Mouse (Mus musculus) hindbrain, embryonic 13.5 days (tissue): ENCODE measurements around the gene Exoc6. TPM values are rescaled to one million over a fixed set of nuclear protein-coding genes. Genes with fewer than 3 reads are reported as not detected.
"Not testable (repeated sequence)": the region's sequence is repeated elsewhere in the genome, so short reads cannot be mapped to it uniquely, and the experiment has no call there.

Experiments used
- ATAC-seq: fragments of 200-750 bp; cut with Nextera tagmentation; 2 replicates; pipeline ENCODE4 v1.8.0; 2017; ENCODE audit warnings: moderate TSS enrichment; ENCODE audit not compliant: low FRiP score
- H3K27ac ChIP-seq: fragments of 300-500 bp; sonication (generic); 2 replicates; pipeline ENCODE4 v1.5.1; 2015; ENCODE audit warnings: inconsistent platforms, mild to moderate bottlenecking, moderate library complexity
- H3K27me3 ChIP-seq: fragments of 300-500 bp; sonication (generic); 2 replicates; pipeline ENCODE4 v1.6.1; 2015; ENCODE audit warnings: mild to moderate bottlenecking, inconsistent platforms
- H3K36me3 ChIP-seq: fragments of 300-500 bp; sonication (generic); 2 replicates; pipeline ENCODE4 v1.6.1; 2015; ENCODE audit warnings: mild to moderate bottlenecking, inconsistent platforms
- H3K4me1 ChIP-seq: fragments of 300-500 bp; sonication (generic); replicated peaks from 2 replicates; pipeline ENCODE4 v1.6.1; 2015; ENCODE audit warnings: inconsistent platforms
- H3K4me2 ChIP-seq: fragments of 300-500 bp; sonication (generic); 2 replicates; pipeline ENCODE4 v1.6.1; 2015; ENCODE audit warnings: inconsistent platforms, mild to moderate bottlenecking, moderate library complexity
- H3K4me3 ChIP-seq: fragments of 300-500 bp; sonication (generic); 2 replicates; pipeline ENCODE4 v1.5.1; 2015; ENCODE audit warnings: mild to moderate bottlenecking, inconsistent platforms
- H3K9ac ChIP-seq: fragments of 300-500 bp; sonication (generic); 2 replicates; pipeline ENCODE4 v1.6.1; 2015; ENCODE audit warnings: mild to moderate bottlenecking, inconsistent platforms
- H3K9me3 ChIP-seq: fragments of 300-500 bp; sonication (generic); 2 replicates; pipeline ENCODE4 v1.6.1; 2016; ENCODE audit warnings: inconsistent platforms
- WGBS: fragments of 180-500 bp; shearing (Covaris S2); methylation state at CpG from one replicate; pipeline ENCODE4 v1.1.7; 2015; 5-methylcytosine and 5-hydroxymethylcytosine counted together
- polyA plus RNA-seq: library from polyadenylated mRNA; unstranded; fragments of >200 nt; fragmentation: Nextera tagmentation; extraction: Ambion mirVana; gene quantifications from 2 replicates; pipeline ENCODE4 v1.2.1, GENCODE M21; 2015

Exoc6 gene
- polyA plus RNA-seq, 1 experiment from 2014 or later: 15.2 TPM

GRCm38 (mm10) chr19:37544476-37544875 lies 5.7 kb upstream of the Exoc6 start:
- Histone ChIP-seq H3K36me3 (no peaks in the 10 kb centered on the region), H3K4me3 (no peak overlapping the region), H3K27me3 (peaks cover 58% of the 10 kb centered on the region), H3K9ac (no peak overlapping the region), H3K27ac (no peak overlapping the region), H3K4me1 (no peaks in the 10 kb centered on the region), H3K9me3 (no peaks in the 10 kb centered on the region), H3K4me2 (no peak overlapping the region)
- WGBS: 94% methylated on average over 9 of the region's 9 CpGs
- ATAC-seq: no peak

GRCm38 (mm10) chr19:37545231-37545630 lies 5.0 kb upstream of the Exoc6 start:
- no peak overlapping the region for H3K4me2 ChIP-seq
- no peak for ATAC-seq
- 83% methylated on average over 3 of the region's 3 CpGs for WGBS

GRCm38 (mm10) chr19:37545725-37546124 lies 4.5 kb upstream of the Exoc6 start:
- Histone ChIP-seq H3K36me3 (no peaks in the 10 kb centered on the region), H3K4me1 (0 out of 2 replicates have a peak, but pooled peaks cover 3% of the 10 kb centered on the region)

More at GRCm38 (mm10) chr19:37545231-37545630, 5.0 kb upstream of the Exoc6 start:
- no peak overlapping the region for H3K9ac ChIP-seq
- H3K36me3 ChIP-seq: no peaks in the 10 kb centered on the region
- 0 out of 2 replicates have a peak, but pooled peaks cover 3% of the 10 kb centered on the region for H3K4me1 ChIP-seq
- H3K27me3 ChIP-seq: peaks cover 54% of the 10 kb centered on the region
- no peak overlapping the region for H3K27ac ChIP-seq
- no peaks in the 10 kb centered on the region for H3K9me3 ChIP-seq
- H3K4me3 ChIP-seq: no peak overlapping the region

GRCm38 (mm10) chr19:37546776-37547175 lies 3.4 kb upstream of the Exoc6 start:
- Histone ChIP-seq H3K9ac (no peak overlapping the region), H3K4me3 (no peak overlapping the region), H3K4me1 (peaks cover 8% of the 10 kb centered on the region; the same call in 1 of the 2 replicates), H3K4me2 (no peak overlapping the region), H3K27me3 (peaks cover 54% of the 10 kb centered on the region), H3K9me3 (no peaks in the 10 kb centered on the region), H3K27ac (no peak overlapping the region), H3K36me3 (no peaks in the 10 kb centered on the region)
- ATAC-seq: no peak
- 79% methylated on average over 4 of the region's 4 CpGs for WGBS

More at GRCm38 (mm10) chr19:37545725-37546124, 4.5 kb upstream of the Exoc6 start:
- Histone ChIP-seq H3K9ac (no peak overlapping the region), H3K27ac (no peak overlapping the region), H3K4me3 (no peak overlapping the region), H3K4me2 (no peak overlapping the region), H3K27me3 (peaks cover 54% of the 10 kb centered on the region), H3K9me3 (no peaks in the 10 kb centered on the region)
- WGBS: 85% methylated on average over 6 of the region's 6 CpGs
- ATAC-seq: no peak

GRCm38 (mm10) chr19:37551040-37551566 lies 885 bp downstream of the Exoc6 start:
- Histone ChIP-seq H3K4me3 (peak overlapping the region; percentile 68), H3K4me2 (peak overlapping the region; percentile 80), H3K4me1 (peaks cover 8% of the 10 kb centered on the region; the same call in 1 of the 2 replicates), H3K27ac (no peak overlapping the region), H3K9ac (peak overlapping the region; percentile 81), H3K9me3 (no peaks in the 10 kb centered on the region), H3K36me3 (no peaks in the 10 kb centered on the region), H3K27me3 (peaks cover 45% of the 10 kb centered on the region)
- 21% methylated on average over 8 of the region's 8 CpGs for WGBS
- ATAC-seq: peak; percentile 51

GRCm38 (mm10) chr19:37553376-37554265 lies 3.4 kb downstream of the Exoc6 start:
- Histone ChIP-seq H3K36me3 (no peaks in the 10 kb centered on the region), H3K4me3 (no peak overlapping the region), H3K27ac (no peak overlapping the region), H3K4me2 (no peak overlapping the region), H3K9me3 (no peaks in the 10 kb centered on the region), H3K4me1 (peaks cover 8% of the 10 kb centered on the region; the same call in 1 of the 2 replicates), H3K9ac (no peak overlapping the region), H3K27me3 (peaks cover 23% of the 10 kb centered on the region)
- no peak for ATAC-seq
- 86% methylated on average over 11 of the region's 11 CpGs for WGBS

GRCm38 (mm10) chr19:37554266-37554650 lies 4.0 kb downstream of the Exoc6 start:
- H3K4me3 ChIP-seq, H3K27ac ChIP-seq, H3K4me2 ChIP-seq, H3K36me3 ChIP-seq, ATAC-seq, H3K9ac ChIP-seq, H3K4me1 ChIP-seq, H3K9me3 ChIP-seq: not testable (repeated sequence)
- H3K27me3 ChIP-seq: peaks cover 16% of the 10 kb centered on the region
- WGBS: 87% methylated on average over 5 of the region's 5 CpGs

- Histone ChIP-seq H3K36me3 (no peaks in the 10 kb centered on the region), H3K4me3 (no peak overlapping the region), H3K9me3 (no peaks in the 10 kb centered on the region), H3K27ac (no peak overlapping the region), H3K27me3 (0 out of 2 replicates have a peak, but pooled peaks cover 13% of the 10 kb centered on the region), H3K4me2 (no peak overlapping the region), H3K4me1 (peaks cover 15% of the 10 kb centered on the region), H3K9ac (no peak overlapping the region)
- no peak for ATAC-seq
- WGBS: 93% methylated on average over 6 of the region's 6 CpGs
Measured at GRCm38 (mm10) chr19:37555863-37556566, 5.8 kb downstream of the Exoc6 start.

- no peak for ATAC-seq
- H3K4me1 ChIP-seq: peaks cover 13% of the 10 kb centered on the region
- H3K27ac ChIP-seq: no peak overlapping the region
- H3K9me3 ChIP-seq: no peaks in the 10 kb centered on the region
- no peaks in the 10 kb centered on the region for H3K36me3 ChIP-seq
- no peak overlapping the region for H3K9ac ChIP-seq
- no peak overlapping the region for H3K4me2 ChIP-seq
- WGBS: 72% methylated on average over 3 of the region's 3 CpGs
- H3K4me3 ChIP-seq: no peak overlapping the region
- no peaks in the 10 kb centered on the region for H3K27me3 ChIP-seq
Measured at GRCm38 (mm10) chr19:37557898-37558297, 7.7 kb downstream of the Exoc6 start.

GRCm38 (mm10) chr19:37559286-37560079 lies 9.3 kb downstream of the Exoc6 start:
- Histone ChIP-seq H3K27ac (no peak overlapping the region), H3K27me3 (no peaks in the 10 kb centered on the region), H3K9ac (peak overlapping the region; percentile 53; the same call in 1 of the 2 replicates), H3K36me3 (no peaks in the 10 kb centered on the region), H3K4me2 (peak overlapping the region; percentile 22), H3K4me1 (peaks cover 13% of the 10 kb centered on the region), H3K4me3 (no peak overlapping the region), H3K9me3 (no peaks in the 10 kb centered on the region)
- WGBS: 43% methylated on average over 9 of the region's 9 CpGs
- ATAC-seq: peak; percentile 59; the same call in 1 of the 2 replicates

- Histone ChIP-seq H3K27me3 (no peaks in the 10 kb centered on the region), H3K27ac (no peak overlapping the region), H3K4me2 (peak overlapping the region; percentile 22), H3K9me3 (no peaks in the 10 kb centered on the region), H3K4me3 (no peak overlapping the region), H3K36me3 (no peaks in the 10 kb centered on the region), H3K4me1 (peaks cover 13% of the 10 kb centered on the region), H3K9ac (peak overlapping the region; percentile 53; the same call in 1 of the 2 replicates)
- WGBS: 24% methylated on average over 6 of the region's 6 CpGs
- ATAC-seq: no peak
Measured at GRCm38 (mm10) chr19:37560080-37560427, 9.8 kb downstream of the Exoc6 start.
